Mouse (Mus musculus): ENCODE measurements around the gene Hmg20a.

DNA sequence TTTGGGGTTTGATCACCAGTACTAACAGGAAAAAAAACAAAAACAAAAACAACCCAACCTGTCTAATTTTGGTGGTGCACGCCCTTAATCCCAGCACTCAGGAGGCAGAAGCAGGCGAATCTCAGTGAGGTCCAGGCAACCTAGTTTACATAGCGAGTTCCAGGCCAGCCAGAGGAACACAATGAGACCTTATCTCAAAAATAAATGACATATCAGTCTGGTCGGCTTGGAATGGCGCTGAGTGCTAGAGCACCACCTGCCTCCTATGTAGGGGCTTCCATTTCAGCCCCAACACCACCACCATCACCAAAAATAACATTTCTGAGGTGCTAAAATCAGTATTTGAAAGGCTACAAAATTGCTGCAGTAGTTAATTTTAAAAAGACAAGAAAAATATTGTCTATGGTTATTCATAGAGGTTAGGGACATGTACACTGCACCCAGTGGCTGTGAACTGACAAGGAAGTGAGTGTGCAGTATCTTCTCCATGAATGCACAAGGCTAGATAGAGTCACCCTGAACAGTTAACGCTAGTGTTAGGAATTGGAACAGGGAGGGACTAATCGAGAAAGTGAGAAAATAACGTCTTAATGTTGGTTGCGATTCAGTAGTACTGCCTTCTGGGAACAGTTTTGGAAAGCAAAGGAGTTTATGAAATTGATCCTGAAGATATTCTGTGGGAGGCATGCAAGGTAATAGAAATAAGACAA is 2.6 kb downstream of the Hmg20a start:
- TF ChIP-seq CTCF (IDR thresholded peaks at IDR 0.05; ENCODE audit: low read depth) (no peak), EP300 (optimal IDR thresholded peaks at IDR 0.05) (no peak)

Data from stomach, postnatal 0 days (tissue).